Mouse (Mus musculus) limb, embryonic 14.5 days (tissue): ENCODE measurements around the gene Taf11. TPM values are rescaled to one million over a fixed set of nuclear protein-coding genes. Genes with fewer than 3 reads are reported as not detected.

ENCODE experiments used
- ATAC-seq: fragments of 200-750 bp; cut with Nextera tagmentation; 2 replicates; pipeline ENCODE4 v1.8.0; 2017; ENCODE audit warnings: low read depth, moderate number of reproducible peaks, moderate TSS enrichment; ENCODE audit not compliant: low FRiP score
- DNase-seq: peaks from one replicate; pipeline ENCODE4 v3.0.0-alpha.2; 2015; ENCODE audit warnings: low spot score
- H3K27ac ChIP-seq: fragments of 300-500 bp; sonication (generic); replicated peaks from 2 replicates; pipeline ENCODE4 v1.5.1; 2014; ENCODE audit warnings: low read depth, mild to moderate bottlenecking, low read length, moderate library complexity, mixed read lengths
- H3K27me3 ChIP-seq: fragments of 300-500 bp; sonication (generic); 2 replicates; pipeline ENCODE4 v1.6.1; 2014; ENCODE audit warnings: low read length, mixed read lengths; ENCODE audit not compliant: control insufficient read depth, insufficient read depth
- H3K36me3 ChIP-seq: fragments of 300-500 bp; sonication (generic); 2 replicates; pipeline ENCODE4 v1.6.1; 2014; ENCODE audit warnings: mild to moderate bottlenecking, low read length, moderate library complexity, mixed read lengths; ENCODE audit not compliant: control insufficient read depth, insufficient read depth
- H3K4me1 ChIP-seq: fragments of 300-500 bp; sonication (generic); 2 replicates; pipeline ENCODE4 v1.6.1; 2014; ENCODE audit warnings: antibody characterized with exemption, low read length, mixed read lengths; ENCODE audit not compliant: control insufficient read depth, insufficient read depth
- H3K4me2 ChIP-seq: fragments of 300-500 bp; sonication (generic); replicated peaks from 2 replicates; pipeline ENCODE4 v1.6.1; 2014; ENCODE audit warnings: low read depth, mild to moderate bottlenecking, low read length, moderate library complexity; ENCODE audit not compliant: severe bottlenecking
- H3K4me3 ChIP-seq: fragments of 300-500 bp; sonication (generic); replicated peaks from 2 replicates; pipeline ENCODE4 v1.5.1; 2014; ENCODE audit warnings: low read length
- H3K9ac ChIP-seq: fragments of 300-500 bp; sonication (generic); 2 replicates; pipeline ENCODE4 v1.6.1; 2014; ENCODE audit warnings: mild to moderate bottlenecking, low read depth, low read length, moderate library complexity; ENCODE audit not compliant: severe bottlenecking
- H3K9me3 ChIP-seq: fragments of 300-500 bp; sonication (generic); 2 replicates; pipeline ENCODE4 v1.6.1; 2016; ENCODE audit warnings: low read length; ENCODE audit not compliant: control insufficient read depth
- POLR2A ChIP-seq: fragments of 200-500 bp; IDR thresholded peaks from 2 replicates; pipeline ENCODE4 v1.8.0; 2012; ENCODE audit warnings: inconsistent platforms, mild to moderate bottlenecking, moderate library complexity, borderline replicate concordance; ENCODE audit not compliant: insufficient read depth, insufficient read length; ENCODE audit errors: extremely low read depth
- WGBS: fragments of 180-500 bp; shearing (Covaris S2); extraction: QIAGEN DNeasy Blood & Tissue Kit; methylation state at CpG from one replicate; pipeline ENCODE4 v1.1.7; 2014; 5-methylcytosine and 5-hydroxymethylcytosine counted together
- polyA plus RNA-seq, 2 experiments: library from polyadenylated mRNA; depleted of rRNA in 1 of 2; stranded (reverse) in 1 of 2; unstranded in 1 of 2; fragments of >200 nt; fragmentation: Nextera tagmentation in 1 of 2; extraction: Ambion mirVana in 1 of 2; gene quantifications; 2 replicates each; pipeline versions ENCODE4 v1.2.1 to v1.2.3; 2012 to 2014

Gene Taf11
- polyA plus RNA-seq, 2 experiments: 43.1 to 65.2 TPM

- Histone ChIP-seq H3K4me2 (no peak overlapping the region), H3K27me3 (no peaks in the 10 kb centered on the region), H3K27ac (no peak overlapping the region), H3K4me1 (peaks cover 10% of the 10 kb centered on the region; the same call in 1 of the 2 replicates), H3K9ac (no peak overlapping the region), H3K4me3 (no peak overlapping the region), H3K9me3 (no peaks in the 10 kb centered on the region), H3K36me3 (no peaks in the 10 kb centered on the region)
- DNase-seq (no peak), ATAC-seq (no peak)
- 71% methylated on average over 11 of the region's 11 CpGs for WGBS
- TF ChIP-seq POLR2A: no peak
These were observed 12.6 kb upstream of the Taf11 start for GRCm38 (mm10) chr17:27922174-27922712.

DNA sequence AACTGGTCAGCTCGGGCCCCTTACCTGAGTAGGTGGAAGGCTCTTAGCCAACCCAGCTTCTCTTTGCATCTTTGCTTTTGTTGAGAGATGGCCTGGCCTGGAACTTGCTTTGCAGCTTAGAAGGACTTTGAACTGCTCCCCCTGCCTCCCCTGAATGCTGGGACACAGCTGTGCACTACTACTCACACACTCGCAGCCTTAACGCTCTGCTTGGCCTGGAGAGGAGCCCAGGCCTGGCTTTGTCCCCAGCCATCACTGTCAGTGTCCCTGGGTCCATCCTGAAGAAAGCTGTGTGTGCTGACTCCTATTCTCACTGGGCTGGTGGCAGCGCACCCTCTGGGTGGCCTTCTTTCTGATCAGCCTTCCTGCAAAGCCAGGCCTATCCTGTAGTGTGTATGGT, 11.0 kb upstream of the Taf11 start:
- DNase-seq (no peak), ATAC-seq (no peak)
- Histone ChIP-seq H3K4me2 (no peak overlapping the region), H3K4me3 (no peak overlapping the region), H3K4me1 (no peaks in the 10 kb centered on the region; the same call in 1 of the 2 replicates), H3K27ac (no peak overlapping the region), H3K9ac (no peak overlapping the region), H3K9me3 (no peaks in the 10 kb centered on the region), H3K36me3 (no peaks in the 10 kb centered on the region), H3K27me3 (no peaks in the 10 kb centered on the region)
- no peak for TF ChIP-seq POLR2A
- whole genome bisulfite sequencing: 82% methylated on average over 4 of the region's 4 CpGs

DNA sequence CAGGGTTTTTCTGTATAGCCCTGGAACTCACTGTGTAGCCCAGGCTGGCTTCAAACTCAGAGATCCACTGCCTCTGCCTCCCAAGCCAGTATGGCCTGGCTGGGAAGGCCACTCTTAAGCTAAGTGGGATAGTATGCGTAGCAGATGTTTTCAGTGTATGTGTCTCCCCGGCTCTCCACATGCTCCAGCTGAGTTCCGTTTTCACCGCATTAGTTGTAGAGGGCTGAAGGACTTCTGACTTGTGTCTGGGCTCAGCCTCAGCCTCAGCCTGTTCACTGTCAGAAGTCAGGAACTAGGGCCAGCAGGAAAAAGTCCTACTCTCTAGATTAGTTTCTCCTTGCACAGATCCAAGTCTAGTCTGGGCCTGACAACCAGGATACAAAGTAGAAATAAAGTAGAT, 6.7 kb upstream of the Taf11 start:
- no peak for TF ChIP-seq POLR2A
- Histone ChIP-seq H3K4me3 (no peak overlapping the region), H3K27ac (no peak overlapping the region), H3K9ac (no peak overlapping the region), H3K27me3 (no peaks in the 10 kb centered on the region), H3K4me1 (0 out of 2 replicates have a peak, but pooled peaks cover under 1% of the 10 kb centered on the region), H3K36me3 (no peaks in the 10 kb centered on the region; the same call in 1 of the 2 replicates), H3K9me3 (no peaks in the 10 kb centered on the region), H3K4me2 (no peak overlapping the region)
- 67% methylated on average over 4 of the region's 4 CpGs for WGBS
- DNase-seq (no peak), ATAC-seq (no peak)

DNA sequence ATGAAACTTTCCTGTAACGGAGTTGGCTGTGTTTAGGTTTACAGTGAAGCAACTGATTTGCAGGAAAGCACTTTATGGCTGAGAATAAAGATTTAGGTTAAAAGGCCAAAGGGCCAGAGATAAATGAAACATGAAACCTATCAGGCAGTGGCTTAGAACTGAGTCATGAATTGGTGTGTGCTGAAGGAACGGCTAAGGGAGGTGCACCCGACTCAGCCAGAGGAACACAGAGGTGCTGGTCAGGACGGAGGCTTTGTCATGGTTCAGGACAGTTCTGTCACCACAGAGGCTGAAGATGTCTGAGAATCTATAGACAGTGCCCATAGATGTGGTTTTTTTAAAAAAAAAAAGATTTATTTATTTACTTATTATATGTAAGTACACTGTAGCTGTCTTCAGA, 5.1 kb upstream of the Taf11 start:
- H3K4me1 ChIP-seq: peaks cover 13% of the 10 kb centered on the region; the same call in 1 of the 2 replicates
- H3K9me3 ChIP-seq: no peaks in the 10 kb centered on the region
- TF ChIP-seq POLR2A: no peak
- no peak overlapping the region for H3K9ac ChIP-seq
- H3K36me3 ChIP-seq: no peaks in the 10 kb centered on the region; the same call in 1 of the 2 replicates
- WGBS: 74% methylated on average over 4 of the region's 4 CpGs
- H3K27me3 ChIP-seq: no peaks in the 10 kb centered on the region
- H3K4me3 ChIP-seq: no peak overlapping the region
- no peak overlapping the region for H3K27ac ChIP-seq
- no peak overlapping the region for H3K4me2 ChIP-seq
- ATAC-seq (no peak), DNase-seq (no peak)

DNA sequence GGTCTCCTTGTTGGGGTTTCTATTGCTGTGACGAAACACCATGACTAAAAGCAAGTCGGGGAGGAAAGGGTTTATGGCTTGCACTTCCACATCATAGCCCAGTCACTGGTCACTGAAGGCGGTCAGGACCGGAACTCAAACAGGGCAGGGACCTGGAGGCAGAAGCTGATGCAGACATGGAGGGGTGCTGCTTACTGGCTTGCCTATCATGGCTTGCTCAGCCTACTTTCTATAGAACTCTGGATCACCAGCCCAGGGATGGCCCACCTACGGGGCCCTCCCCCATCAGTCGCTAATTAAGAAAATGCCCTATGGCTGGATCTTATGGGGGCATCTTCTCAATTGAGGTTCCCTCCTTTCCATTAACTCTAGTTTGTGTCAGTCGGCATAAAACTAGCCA, 1.7 kb upstream of the Taf11 start:
- H3K9me3 ChIP-seq: no peaks in the 10 kb centered on the region
- no peaks in the 10 kb centered on the region; the same call in 1 of the 2 replicates for H3K36me3 ChIP-seq
- TF ChIP-seq POLR2A: no peak
- no peaks in the 10 kb centered on the region for H3K27me3 ChIP-seq
- 80% methylated on average over 7 of the region's 7 CpGs for WGBS
- no peak overlapping the region for H3K27ac ChIP-seq
- DNase-seq: no peak
- no peak overlapping the region for H3K4me2 ChIP-seq
- ATAC-seq: no peak
- no peak overlapping the region for H3K4me3 ChIP-seq
- no peak overlapping the region for H3K9ac ChIP-seq
- H3K4me1 ChIP-seq: peaks cover 17% of the 10 kb centered on the region
